8 mouse cellular contexts compared by ENCODE assay signal in the genomic region with DNA sequence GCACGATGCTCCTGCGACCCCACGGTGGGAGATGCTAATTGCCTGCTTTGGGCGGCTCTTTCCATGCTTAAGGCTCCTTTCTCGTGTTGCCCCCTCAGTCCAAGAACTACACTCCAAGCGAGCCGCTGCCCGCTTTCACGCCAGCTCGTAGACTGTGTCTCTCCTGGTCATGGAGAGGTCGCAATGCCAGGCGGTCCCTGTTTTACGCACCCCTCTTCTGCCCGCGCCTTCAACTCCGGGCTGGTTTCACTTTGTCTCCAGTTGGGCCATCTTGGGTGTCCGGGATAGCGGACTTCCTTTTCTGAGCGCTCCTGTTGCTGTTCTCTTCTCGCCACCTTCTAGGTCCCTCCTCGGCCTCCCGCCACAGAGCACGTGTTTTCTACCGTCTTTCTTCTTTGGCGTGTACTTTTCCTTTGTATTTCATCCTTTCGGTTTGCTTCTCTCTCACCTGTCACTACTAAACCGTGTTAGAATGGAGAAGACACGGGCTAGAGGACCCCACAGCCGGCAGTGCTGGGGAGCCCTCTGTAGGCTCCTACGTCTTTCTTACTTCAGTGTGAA. TPM values are rescaled to one million over a fixed set of nuclear protein-coding genes. Genes with fewer than 3 reads are reported as not detected.
DNase-seq lines count a peak whose midpoint lies in the region; ATAC-seq and TF ChIP-seq lines count a peak whose summit lies in the region.

No protein-coding gene starts in this region.

- H3K27me3 ChIP-seq in hindbrain, embryonic 16.5 days (replicated peaks; ENCODE audit: control insufficient read depth, insufficient read depth, low read length) = no peaks in the 10 kb centered on the region
- peaks cover 28% of the 10 kb centered on the region for H3K27me3 ChIP-seq in lung, embryonic 14.5 days (ENCODE audit: insufficient read depth, low read length)
- peaks cover 16% of the 10 kb centered on the region; the same call in 1 of the 2 replicates for H3K27me3 ChIP-seq in small intestine, adult 2 months (ENCODE audit: control insufficient read depth, insufficient read depth, low read length)

- no peaks in the 10 kb centered on the region for H3K9me3 ChIP-seq in hindbrain, embryonic 16.5 days (ENCODE audit: control insufficient read depth, low read length)
- no peaks in the 10 kb centered on the region for H3K9me3 ChIP-seq in lung, embryonic 14.5 days (ENCODE audit: low read depth, low read length)

- TF ChIP-seq CTCF in lung, embryonic 14.5 days (IDR thresholded peaks at IDR 0.05; ENCODE audit: low read depth) = no peak
- no peak for TF ChIP-seq CTCF in small intestine, adult 2 months (IDR thresholded peaks at IDR 0.05; ENCODE audit: extremely low read depth, insufficient read length, insufficient replicate concordance, low read depth, low read length)

- H3K4me2 ChIP-seq in hindbrain, embryonic 16.5 days (ENCODE audit: low read length) = peak overlapping the region; percentile 97
- peak overlapping the region; percentile 83 for H3K4me2 ChIP-seq in lung, embryonic 14.5 days

- H3K4me3 ChIP-seq in hindbrain, embryonic 16.5 days (ENCODE audit: low read length) = peak overlapping the region; percentile 50
- peak overlapping the region; percentile 45 for H3K4me3 ChIP-seq in lung, embryonic 14.5 days (ENCODE audit: low read depth, low read length)
- H3K4me3 ChIP-seq in small intestine, adult 2 months (ENCODE audit: low read depth, low read length) = peak overlapping the region; percentile 89

- H3K27ac ChIP-seq in hindbrain, embryonic 16.5 days (ENCODE audit: low read depth, low read length) = no peak overlapping the region
- no peak overlapping the region for H3K27ac ChIP-seq in lung, embryonic 14.5 days (ENCODE audit: low read depth)
- no peak overlapping the region for H3K27ac ChIP-seq in small intestine, adult 2 months (ENCODE audit: insufficient read depth, low read depth, low read length)

- H3K9ac ChIP-seq in hindbrain, embryonic 16.5 days (ENCODE audit: low read depth, low read length) = peak overlapping the region; percentile 62
- H3K9ac ChIP-seq in lung, embryonic 14.5 days = peak overlapping the region; percentile 32

- ATAC-seq in erythroblast, adult 5-6 weeks (replicated peaks; ENCODE audit: low FRiP score, poor library complexity, severe bottlenecking) = peak; percentile 48
- ATAC-seq in hindbrain, embryonic 16.5 days = peak; percentile 75; the same call in 1 of the 2 replicates
- peak; percentile 53 for ATAC-seq in lung, embryonic 14.5 days (ENCODE audit: insufficient read depth)

- no peak for TF ChIP-seq POLR2A in small intestine, adult 2 months (IDR thresholded peaks at IDR 0.05; ENCODE audit: low read depth, low read length)

- DNase-seq in cerebellum, postnatal 36 days = peak; percentile 9 to 12
- DNase-seq in cerebellum, adult 8-10 months = no peak
- DNase-seq in CD4-positive, CD25-positive, alpha-beta regulatory T cell, adult 2 months (ENCODE audit: low read depth, low spot score) = peak; percentile 55
- peak; percentile 52 for DNase-seq in lung, embryonic 14.5 days
- DNase-seq in layer of hippocampus, postnatal 25 days (ENCODE audit: extremely low spot score in 1 of 2, low spot score in 1 of 2) = no peak

- peaks cover 17% of the 10 kb centered on the region for H3K4me1 ChIP-seq in hindbrain, embryonic 16.5 days (ENCODE audit: control insufficient read depth, insufficient read depth, low read depth, low read length)
- H3K4me1 ChIP-seq in lung, embryonic 14.5 days (ENCODE audit: insufficient read depth) = no peaks in the 10 kb centered on the region
- peaks cover 3% of the 10 kb centered on the region; the same call in 1 of the 2 replicates for H3K4me1 ChIP-seq in small intestine, adult 2 months (ENCODE audit: control insufficient read depth, insufficient read depth, insufficient read length, low read length)

- 3% methylated on average over 30 of the region's 30 CpGs for WGBS in hindbrain, embryonic 16.5 days
- 3% methylated on average over 30 of the region's 30 CpGs for WGBS in lung, embryonic 14.5 days
- WGBS in small intestine, adult 2 months = 6% methylated on average over 30 of the region's 30 CpGs

- H3K36me3 ChIP-seq in hindbrain, embryonic 16.5 days (ENCODE audit: control insufficient read depth, insufficient read depth, low read length) = no peaks in the 10 kb centered on the region
- H3K36me3 ChIP-seq in lung, embryonic 14.5 days (ENCODE audit: insufficient read depth) = no peaks in the 10 kb centered on the region
- H3K36me3 ChIP-seq in small intestine, adult 2 months (ENCODE audit: control insufficient read depth, insufficient read depth, low read length) = no peaks in the 10 kb centered on the region

RNA-seq across cellular contexts. Expression of a gene that starts 46.9 kb away (rescaled TPM):
- 13.8 and 37.2 TPM in 2 replicates for total RNA-seq in erythroblast, adult 5-6 weeks (2015; ENCODE audit: low replicate concordance)
- 38.2 and 50.0 TPM in 2 replicates for total RNA-seq in erythroblast, adult 5-6 weeks (2017; ENCODE audit: low replicate concordance)
- 29.3 and 31.7 TPM in 2 replicates for polyA plus RNA-seq in hindbrain, embryonic 16.5 days (2015; fragmentation: Nextera tagmentation; extraction: Ambion mirVana)
- 86.2 and 86.6 TPM in 2 replicates for polyA plus RNA-seq in lung, embryonic 14.5 days (2014; fragmentation: Nextera tagmentation; extraction: Ambion mirVana)
- 1.4 and 2.5 TPM in 2 replicates for polyA plus RNA-seq in small intestine, adult 2 months (2012; rRNA removed)
- total RNA-seq in layer of hippocampus, postnatal 25 days (2021) = 10 to 100 TPM; 16.6 to 17.7 TPM

Comparison
In these comparisons a context has a peak if more than half of its experiments do, and no peak if none do; other contexts are left out.
1. DNase-seq: peak in cerebellum, postnatal 36 days (2 of 2), CD4-positive, CD25-positive, alpha-beta regulatory T cell, adult 2 months (single experiment) and lung, embryonic 14.5 days (single experiment); none in cerebellum, adult 8-10 months (single experiment) and layer of hippocampus, postnatal 25 days (0 of 2).
2. Peak in every context shown above with its lines, with median percentiles within 50 percentile points of each other: ATAC-seq and H3K4me3 ChIP-seq.